ENCODE assay signal across 45 mouse cellular contexts in the genomic region with DNA sequence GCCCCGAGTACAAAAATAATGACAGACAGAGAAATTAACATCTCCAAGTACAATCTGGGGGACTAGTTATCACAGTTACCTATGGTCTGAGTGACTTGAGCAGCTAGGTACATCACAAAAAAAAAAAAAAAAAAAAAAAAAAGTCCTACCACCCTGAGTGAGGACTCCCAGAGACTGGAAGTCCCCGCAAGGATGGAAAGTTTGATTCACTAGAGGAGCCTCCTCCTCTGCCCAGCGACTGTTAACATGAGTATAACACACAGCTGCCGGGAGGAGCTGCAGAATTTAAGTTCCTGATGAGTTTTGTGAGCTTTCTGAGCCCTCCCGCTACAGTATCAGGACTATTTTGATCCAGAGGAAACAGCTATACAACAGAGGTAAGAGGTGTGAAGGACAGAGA. TPM values are rescaled to one million over a fixed set of nuclear protein-coding genes. Genes with fewer than 3 reads are reported as not detected.
"Had no signal": no experiment of that assay in that cellular context is flagged by ENCODE, and none has a peak within 500 bp of the region (broad histone marks: within the 10 kb centered on the region; RNA-seq: fewer than 3 reads in every experiment).

No protein-coding gene starts in this region.

- H3K9ac ChIP-seq: heart, embryonic 12.5 days; heart, embryonic 13.5 days; heart, embryonic 15.5 days; hindbrain, embryonic 12.5 days; hindbrain, embryonic 13.5 days; hindbrain, embryonic 15.5 days; intestine, embryonic 15.5 days; kidney, embryonic 15.5 days had no signal

- H3K27ac ChIP-seq: heart, embryonic 10.5 days; heart, embryonic 13.5 days; heart, embryonic 15.5 days; hindbrain, embryonic 10.5 days; hindbrain, embryonic 12.5 days; hindbrain, embryonic 13.5 days; hindbrain, embryonic 15.5 days; intestine, embryonic 15.5 days; kidney, embryonic 15.5 days; kidney, postnatal 0 days; layer of hippocampus, adult 2 months; left cerebral cortex, adult 2 months had no signal

- H3K4me1 ChIP-seq: heart, embryonic 10.5 days; heart, embryonic 12.5 days; heart, embryonic 13.5 days; heart, embryonic 15.5 days; hindbrain, embryonic 10.5 days; hindbrain, embryonic 12.5 days; hindbrain, embryonic 13.5 days; hindbrain, embryonic 15.5 days; intestine, embryonic 15.5 days; kidney, embryonic 15.5 days had no signal

- H3K9me3 ChIP-seq: heart, embryonic 10.5 days; heart, embryonic 12.5 days; heart, embryonic 13.5 days; heart, embryonic 15.5 days; hindbrain, embryonic 10.5 days; hindbrain, embryonic 12.5 days; hindbrain, embryonic 13.5 days; hindbrain, embryonic 15.5 days; intestine, embryonic 15.5 days; kidney, embryonic 15.5 days had no signal

- H3K4me3 ChIP-seq: heart, embryonic 10.5 days; heart, embryonic 12.5 days; heart, embryonic 13.5 days; heart, embryonic 15.5 days; hindbrain, embryonic 10.5 days; hindbrain, embryonic 12.5 days; hindbrain, embryonic 13.5 days; hindbrain, embryonic 15.5 days; intestine, embryonic 15.5 days; kidney, embryonic 15.5 days; layer of hippocampus, adult 2 months; left cerebral cortex, adult 2 months had no signal

- H3K4me2 ChIP-seq: heart, embryonic 11.5 days; heart, embryonic 12.5 days; heart, embryonic 13.5 days; heart, embryonic 15.5 days; hindbrain, embryonic 12.5 days; hindbrain, embryonic 13.5 days; hindbrain, embryonic 15.5 days; intestine, embryonic 15.5 days; kidney, embryonic 15.5 days had no signal

- H3K27me3 ChIP-seq: heart, embryonic 12.5 days; heart, embryonic 13.5 days; heart, embryonic 15.5 days; hindbrain, embryonic 12.5 days; hindbrain, embryonic 13.5 days; hindbrain, embryonic 15.5 days; intestine, embryonic 15.5 days; kidney, embryonic 15.5 days had no signal

- H3K36me3 ChIP-seq: heart, embryonic 10.5 days; heart, embryonic 12.5 days; heart, embryonic 13.5 days; heart, embryonic 15.5 days; hindbrain, embryonic 10.5 days; hindbrain, embryonic 12.5 days; hindbrain, embryonic 13.5 days; hindbrain, embryonic 15.5 days; intestine, embryonic 15.5 days; kidney, embryonic 15.5 days had no signal

- ATAC-seq: hindbrain, embryonic 16.5 days; inflammation-experienced regulatory T-cells, adult 6 months; intestine, embryonic 15.5 days; intestine, embryonic 16.5 days; intestine, postnatal 0 days had no signal

- DNase-seq: heart, postnatal 10 days; heart, postnatal 14 days; heart, postnatal 36 days; heart, postnatal 4 days; kidney, adult 11 months; kidney, adult 18-20 months; kidney, adult 2 months; kidney, adult 8-10 months; kidney, adult 9 months; kidney, postnatal 10 days; kidney, postnatal 14 days; kidney, postnatal 25 days; kidney, postnatal 36 days; kidney, postnatal 4 days; layer of hippocampus, adult 9-11 months; layer of hippocampus, postnatal 36 days had no signal

RNA-seq across cellular contexts. Expression of gene Iqub, which starts 28.3 kb away (rescaled TPM):
- total RNA-seq: hematopoietic stem cell, adult 5-6 weeks had no signal
- polyA plus RNA-seq: inflammation-experienced regulatory T-cells, adult 6 months; intestine, embryonic 14.5 days; intestine, embryonic 15.5 days; kidney, embryonic 14.5 days had no signal

RNA-seq across cellular contexts. Expression of gene Asb15, which starts 41.4 kb away (rescaled TPM):
- total RNA-seq: hematopoietic stem cell, adult 5-6 weeks; layer of hippocampus, adult 18-20 months; layer of hippocampus, adult 2 months; layer of hippocampus, postnatal 10 days; layer of hippocampus, postnatal 14 days; layer of hippocampus, postnatal 25 days; layer of hippocampus, postnatal 36 days; left cerebral cortex, adult 18-20 months; left cerebral cortex, adult 2 months; left cerebral cortex, adult 8-10 months had no signal
- polyA plus RNA-seq: heart, embryonic 10.5 days; heart, embryonic 12.5 days; hindbrain, embryonic 10.5 days; hindbrain, embryonic 11.5 days; hindbrain, embryonic 12.5 days; hindbrain, embryonic 13.5 days; inflammation-experienced regulatory T-cells, adult 6 months; intestine, embryonic 14.5 days; intestine, embryonic 15.5 days; intestine, embryonic 16.5 days; intestine, postnatal 0 days; large intestine, adult 2 months had no signal
